Mouse (Mus musculus): Measurements from ENCODE around the gene Cib3. TPM values are rescaled to one million over a fixed set of nuclear protein-coding genes. Genes with fewer than 3 reads are reported as not detected.

The Cib3 gene
- polyA plus RNA-seq, 1 experiment from 2014 or later = not detected

DNA sequence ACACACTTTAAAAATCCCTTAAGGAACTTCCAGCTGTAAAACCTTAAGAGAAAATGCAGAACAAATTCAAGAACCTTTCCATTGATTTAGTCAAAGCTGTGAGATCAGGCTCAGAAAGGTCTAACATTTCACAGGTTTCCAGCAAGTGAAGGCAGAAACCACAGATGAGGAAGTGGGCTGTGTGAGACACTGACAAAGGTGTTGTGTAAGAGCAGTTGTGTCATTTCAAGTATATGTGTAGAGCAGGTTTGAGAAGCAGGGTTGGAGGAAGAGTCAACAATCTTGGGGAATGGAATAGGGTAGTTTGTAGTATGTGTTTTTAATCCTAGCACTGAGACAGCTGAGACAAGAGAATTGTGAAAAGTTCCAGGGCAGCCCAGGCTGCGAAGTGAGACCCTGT is 3.2 kb upstream of the Cib3 start:
- Histone ChIP-seq H3K27ac (ENCODE audit: low read length) (no peak overlapping the region), H3K9ac (ENCODE audit: low read length) (no peak overlapping the region), H3K9me3 (replicated peaks; ENCODE audit: control insufficient read depth, low read length) (no peaks in the 10 kb centered on the region), H3K36me3 (ENCODE audit: control insufficient read depth, insufficient read depth) (no peaks in the 10 kb centered on the region), H3K4me3 (ENCODE audit: low read length) (no peak overlapping the region), H3K4me2 (ENCODE audit: low read depth, low read length) (no peak overlapping the region), H3K4me1 (ENCODE audit: control insufficient read depth, insufficient read depth, low read length) (peaks cover 7% of the 10 kb centered on the region), H3K27me3 (ENCODE audit: control insufficient read depth, insufficient read depth, low read length) (peaks cover 6% of the 10 kb centered on the region; the same call in 1 of the 2 replicates)
- ATAC-seq (replicated peaks; ENCODE audit: extremely low read depth, insufficient read depth, low FRiP score) = no peak
- 19% methylated on average over 1 of the region's 1 CpGs for WGBS

DNA sequence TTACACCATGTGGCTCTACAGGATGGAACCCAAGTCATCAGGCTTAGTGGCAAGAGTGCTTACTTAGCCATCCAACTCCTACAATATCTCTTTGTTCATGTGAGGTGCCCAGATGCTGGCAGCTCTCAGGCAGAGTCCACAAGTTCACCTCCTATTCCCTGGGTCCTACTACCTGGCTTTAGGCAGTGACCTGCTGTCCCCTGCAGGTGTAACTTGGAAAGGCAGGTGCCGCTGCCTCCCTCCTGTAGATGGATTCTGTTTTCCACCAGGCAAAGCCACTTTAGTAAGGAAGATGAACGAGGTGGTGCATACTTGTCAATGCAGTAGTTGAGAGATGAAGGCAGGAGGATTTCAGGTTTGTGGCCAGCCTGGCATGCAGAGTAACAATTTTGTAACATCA is 2.4 kb upstream of the Cib3 start:
- Histone ChIP-seq H3K4me3 (ENCODE audit: low read length) (no peak overlapping the region), H3K27ac (ENCODE audit: low read length) (no peak overlapping the region), H3K9ac (ENCODE audit: low read length) (no peak overlapping the region), H3K4me1 (ENCODE audit: control insufficient read depth, insufficient read depth, low read length) (no peaks in the 10 kb centered on the region), H3K36me3 (ENCODE audit: control insufficient read depth, insufficient read depth) (no peaks in the 10 kb centered on the region), H3K27me3 (ENCODE audit: control insufficient read depth, insufficient read depth, low read length) (peaks cover 6% of the 10 kb centered on the region; the same call in 1 of the 2 replicates), H3K9me3 (replicated peaks; ENCODE audit: control insufficient read depth, low read length) (no peaks in the 10 kb centered on the region), H3K4me2 (ENCODE audit: low read depth, low read length) (no peak overlapping the region)
- no peak for ATAC-seq (replicated peaks; ENCODE audit: extremely low read depth, insufficient read depth, low FRiP score)
- 40% methylated on average over 2 of the region's 2 CpGs for WGBS

DNA sequence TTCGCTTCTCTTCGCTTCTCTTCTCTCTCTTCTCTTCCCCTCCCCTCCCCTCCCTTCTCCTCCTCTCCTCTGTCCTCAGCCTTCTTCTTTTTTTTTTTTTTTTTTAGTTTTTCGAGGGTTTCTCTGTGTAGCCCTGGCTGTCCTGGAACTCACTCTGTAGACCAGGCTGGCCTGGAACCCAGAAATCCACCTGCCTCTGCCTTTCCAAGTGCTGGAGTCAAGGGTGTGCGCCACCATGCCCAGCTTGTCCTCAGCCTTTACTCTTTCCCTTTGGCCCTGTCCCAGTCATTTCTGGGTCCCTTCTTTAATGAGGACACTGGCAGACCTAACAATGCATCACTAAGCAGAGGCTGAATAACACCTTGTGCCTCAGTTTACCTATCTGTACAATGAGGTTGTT is 899 bp upstream of the Cib3 start, which contains the start of gene Gm11034:
Gene Gm11034 (minus strand): TSS at position 101 of the 400 bp plus-strand sequence.
- 73% methylated on average over 4 of the region's 4 CpGs for WGBS
- no peak within 1 kb of the TSS for H3K4me2 ChIP-seq (ENCODE audit: low read depth, low read length)
- no peak for ATAC-seq (replicated peaks; ENCODE audit: extremely low read depth, insufficient read depth, low FRiP score)
- no peaks in the 10 kb centered on the region for H3K36me3 ChIP-seq (ENCODE audit: control insufficient read depth, insufficient read depth)
- no peak within 1 kb of the TSS for H3K9ac ChIP-seq (ENCODE audit: low read length)
- peaks cover 6% of the 10 kb centered on the region; the same call in 1 of the 2 replicates for H3K27me3 ChIP-seq (ENCODE audit: control insufficient read depth, insufficient read depth, low read length)
- no peaks in the 10 kb centered on the region for H3K9me3 ChIP-seq (replicated peaks; ENCODE audit: control insufficient read depth, low read length)
- no peaks in the 10 kb centered on the region for H3K4me1 ChIP-seq (ENCODE audit: control insufficient read depth, insufficient read depth, low read length)
- H3K27ac ChIP-seq (ENCODE audit: low read length) = no peak within 1 kb of the TSS
- no peak within 1 kb of the TSS for H3K4me3 ChIP-seq (ENCODE audit: low read length)

DNA sequence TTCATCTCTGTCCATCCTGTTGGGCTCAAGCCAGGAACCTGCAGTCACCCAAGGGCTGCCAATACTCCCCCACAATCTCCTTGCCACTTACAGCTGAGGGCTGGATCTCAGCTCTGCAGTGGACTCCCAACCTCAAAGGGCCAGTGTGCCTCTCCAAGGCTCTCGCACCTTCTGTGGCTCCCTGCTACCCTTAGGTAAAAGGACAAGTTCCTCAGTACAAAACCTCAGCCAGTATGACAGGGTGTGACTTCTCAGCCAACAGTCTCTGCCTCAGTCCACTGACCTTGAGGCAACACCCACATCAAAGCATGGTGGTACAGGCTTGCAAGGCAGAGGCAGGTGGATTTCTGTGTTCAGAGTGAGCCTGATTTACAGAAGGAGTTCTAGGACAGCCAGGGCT is 791 bp downstream of the Cib3 start:
- Histone ChIP-seq H3K36me3 (ENCODE audit: control insufficient read depth, insufficient read depth) (no peaks in the 10 kb centered on the region), H3K4me2 (ENCODE audit: low read depth, low read length) (no peak overlapping the region), H3K27ac (ENCODE audit: low read length) (no peak overlapping the region), H3K9ac (ENCODE audit: low read length) (no peak overlapping the region), H3K27me3 (ENCODE audit: control insufficient read depth, insufficient read depth, low read length) (peaks cover 6% of the 10 kb centered on the region; the same call in 1 of the 2 replicates), H3K9me3 (replicated peaks; ENCODE audit: control insufficient read depth, low read length) (no peaks in the 10 kb centered on the region), H3K4me1 (ENCODE audit: control insufficient read depth, insufficient read depth, low read length) (no peaks in the 10 kb centered on the region), H3K4me3 (ENCODE audit: low read length) (no peak overlapping the region)
- ATAC-seq (replicated peaks; ENCODE audit: extremely low read depth, insufficient read depth, low FRiP score) = no peak
- WGBS = 69% methylated on average over 1 of the region's 1 CpGs

DNA sequence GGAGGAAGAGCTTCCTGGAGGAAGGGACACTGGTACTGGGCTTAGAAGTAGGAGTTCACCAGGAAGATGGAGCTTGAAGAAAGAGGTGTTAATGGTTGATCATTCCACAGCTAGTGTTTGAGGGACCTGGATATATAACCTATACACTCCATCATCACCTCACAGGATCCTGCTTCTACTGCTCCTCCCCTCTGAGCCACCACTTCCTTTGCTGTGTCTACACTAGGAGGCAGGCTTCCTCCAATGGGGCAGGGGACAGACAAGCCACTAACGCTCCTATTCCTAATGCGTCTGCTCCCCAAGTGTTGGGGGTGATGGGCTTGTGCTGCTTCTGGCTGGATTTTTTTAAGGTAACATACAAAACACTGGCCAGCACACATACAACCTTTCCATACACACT is 1.9 kb downstream of the Cib3 start:
- ATAC-seq (replicated peaks; ENCODE audit: extremely low read depth, insufficient read depth, low FRiP score) = no peak
- WGBS = 60% methylated on average over 2 of the region's 2 CpGs
- no peaks in the 10 kb centered on the region for H3K36me3 ChIP-seq (ENCODE audit: control insufficient read depth, insufficient read depth)
- no peak overlapping the region for H3K4me2 ChIP-seq (ENCODE audit: low read depth, low read length)
- H3K9me3 ChIP-seq (replicated peaks; ENCODE audit: control insufficient read depth, low read length) = no peaks in the 10 kb centered on the region
- H3K27ac ChIP-seq (ENCODE audit: low read length) = no peak overlapping the region
- H3K9ac ChIP-seq (ENCODE audit: low read length) = no peak overlapping the region
- 0 out of 2 replicates have a peak, but pooled peaks cover 2% of the 10 kb centered on the region for H3K27me3 ChIP-seq (ENCODE audit: control insufficient read depth, insufficient read depth, low read length)
- H3K4me1 ChIP-seq (ENCODE audit: control insufficient read depth, insufficient read depth, low read length) = no peaks in the 10 kb centered on the region
- no peak overlapping the region for H3K4me3 ChIP-seq (ENCODE audit: low read length)

DNA sequence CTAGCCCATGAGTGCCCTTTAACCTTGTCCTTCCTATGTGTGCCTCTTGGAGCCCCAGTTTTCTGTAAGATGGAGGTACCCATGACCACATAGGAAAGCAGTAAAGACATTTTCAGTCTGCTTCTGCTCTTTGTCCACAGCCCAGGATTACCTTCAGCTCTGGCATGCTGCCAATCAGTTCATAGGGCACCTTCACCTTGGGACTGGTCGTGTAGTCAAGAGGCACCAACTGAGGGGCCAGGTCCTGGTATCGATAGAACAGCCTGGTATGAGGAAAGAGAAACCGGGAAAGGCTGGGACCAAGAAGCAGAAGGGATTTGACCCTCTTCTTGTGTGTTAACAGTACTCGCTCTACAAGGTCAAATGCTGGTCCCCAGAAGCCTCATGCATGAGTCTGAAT is 2.4 kb downstream of the Cib3 start:
- no peaks in the 10 kb centered on the region for H3K36me3 ChIP-seq (ENCODE audit: control insufficient read depth, insufficient read depth)
- no peak overlapping the region for H3K4me2 ChIP-seq (ENCODE audit: low read depth, low read length)
- 56% methylated on average over 4 of the region's 4 CpGs for WGBS
- no peaks in the 10 kb centered on the region for H3K4me1 ChIP-seq (ENCODE audit: control insufficient read depth, insufficient read depth, low read length)
- no peak overlapping the region for H3K9ac ChIP-seq (ENCODE audit: low read length)
- no peak overlapping the region for H3K4me3 ChIP-seq (ENCODE audit: low read length)
- H3K9me3 ChIP-seq (replicated peaks; ENCODE audit: control insufficient read depth, low read length) = no peaks in the 10 kb centered on the region
- no peak for ATAC-seq (replicated peaks; ENCODE audit: extremely low read depth, insufficient read depth, low FRiP score)
- no peak overlapping the region for H3K27ac ChIP-seq (ENCODE audit: low read length)
- H3K27me3 ChIP-seq (ENCODE audit: control insufficient read depth, insufficient read depth, low read length) = 0 out of 2 replicates have a peak, but pooled peaks cover 2% of the 10 kb centered on the region

DNA sequence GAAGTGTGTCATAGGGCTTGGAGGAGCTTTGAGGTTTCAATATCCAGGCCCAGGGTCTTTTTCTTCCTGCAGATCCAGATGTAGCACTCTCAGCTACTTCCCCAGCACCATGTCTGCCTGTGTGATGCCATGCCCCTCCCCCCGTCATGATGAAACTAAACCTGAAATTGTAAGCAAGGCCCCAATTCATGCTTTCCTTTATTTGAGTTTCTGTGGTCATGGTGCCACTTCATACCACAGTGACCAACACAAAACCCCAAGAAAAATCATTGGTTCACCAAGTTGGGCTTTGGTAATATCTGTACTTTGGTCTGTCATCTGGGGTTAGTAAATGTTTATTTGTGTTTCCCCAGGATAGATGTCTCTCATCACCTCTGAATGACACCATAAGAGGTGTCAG is 4.1 kb downstream of the Cib3 start:
- WGBS = 84% methylated on average over 1 of the region's 1 CpGs
- Histone ChIP-seq H3K36me3 (ENCODE audit: control insufficient read depth, insufficient read depth) (no peaks in the 10 kb centered on the region), H3K9me3 (replicated peaks; ENCODE audit: control insufficient read depth, low read length) (peaks cover 12% of the 10 kb centered on the region), H3K9ac (ENCODE audit: low read length) (no peak overlapping the region), H3K4me2 (ENCODE audit: low read depth, low read length) (no peak overlapping the region), H3K4me3 (ENCODE audit: low read length) (no peak overlapping the region), H3K27me3 (ENCODE audit: control insufficient read depth, insufficient read depth, low read length) (no peaks in the 10 kb centered on the region), H3K4me1 (ENCODE audit: control insufficient read depth, insufficient read depth, low read length) (no peaks in the 10 kb centered on the region), H3K27ac (ENCODE audit: low read length) (no peak overlapping the region)
- ATAC-seq (replicated peaks; ENCODE audit: extremely low read depth, insufficient read depth, low FRiP score) = no peak

DNA sequence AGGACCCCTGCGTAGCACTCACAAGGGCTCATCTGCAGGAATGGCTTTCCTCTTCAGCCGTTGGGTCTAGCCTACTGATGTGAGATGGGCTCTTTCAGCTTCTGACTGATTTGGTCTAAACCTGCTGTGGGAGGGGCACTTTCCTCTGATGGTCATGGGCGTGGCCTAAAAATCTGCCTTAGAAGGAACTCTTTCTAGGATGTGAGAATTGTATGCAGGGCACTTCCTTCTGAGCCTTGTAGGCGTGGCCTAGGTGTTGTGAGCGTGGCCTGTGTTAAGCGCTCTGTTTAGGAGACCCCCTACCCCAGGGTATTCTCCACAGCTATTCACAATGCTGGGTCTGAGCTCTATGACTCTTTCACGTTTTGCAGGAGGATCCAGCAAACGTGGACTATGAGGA is 14.6 kb downstream of the Cib3 start:
- no peak for ATAC-seq (replicated peaks; ENCODE audit: extremely low read depth, insufficient read depth, low FRiP score)
- no peak overlapping the region for H3K9ac ChIP-seq (ENCODE audit: low read length)
- H3K27me3 ChIP-seq (ENCODE audit: control insufficient read depth, insufficient read depth, low read length) = no peaks in the 10 kb centered on the region
- H3K4me3 ChIP-seq (ENCODE audit: low read length) = no peak overlapping the region
- H3K4me1 ChIP-seq (ENCODE audit: control insufficient read depth, insufficient read depth, low read length) = no peaks in the 10 kb centered on the region
- no peak overlapping the region for H3K27ac ChIP-seq (ENCODE audit: low read length)
- 57% methylated on average over 8 of the region's 8 CpGs for WGBS
- H3K9me3 ChIP-seq (replicated peaks; ENCODE audit: control insufficient read depth, low read length) = peaks cover 16% of the 10 kb centered on the region
- H3K4me2 ChIP-seq (ENCODE audit: low read depth, low read length) = no peak overlapping the region
- H3K36me3 ChIP-seq (ENCODE audit: control insufficient read depth, insufficient read depth) = no peaks in the 10 kb centered on the region

DNA sequence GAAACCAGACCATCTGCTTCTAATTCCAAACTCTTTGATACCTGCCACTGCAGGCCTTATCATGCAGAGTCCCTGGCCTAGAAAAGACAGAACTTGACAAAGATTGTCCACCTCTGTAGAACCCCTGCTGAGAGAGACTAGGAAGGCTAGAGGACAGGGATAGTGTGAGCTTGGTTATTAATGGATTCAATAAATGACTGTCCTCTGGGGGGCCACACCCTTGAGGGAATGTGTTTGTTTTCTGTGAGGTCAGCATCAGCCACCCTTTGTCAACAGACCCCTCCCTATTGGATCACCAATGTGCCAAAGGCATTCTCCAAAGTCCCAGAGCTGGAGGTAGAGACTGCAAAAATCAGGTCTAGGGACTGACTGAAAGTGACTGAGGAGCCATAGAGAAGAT is 20.6 kb downstream of the Cib3 start:
- no peak for ATAC-seq (replicated peaks; ENCODE audit: extremely low read depth, insufficient read depth, low FRiP score)
- H3K27ac ChIP-seq (ENCODE audit: low read length) = no peak overlapping the region
- H3K4me3 ChIP-seq (ENCODE audit: low read length) = no peak overlapping the region

DNA sequence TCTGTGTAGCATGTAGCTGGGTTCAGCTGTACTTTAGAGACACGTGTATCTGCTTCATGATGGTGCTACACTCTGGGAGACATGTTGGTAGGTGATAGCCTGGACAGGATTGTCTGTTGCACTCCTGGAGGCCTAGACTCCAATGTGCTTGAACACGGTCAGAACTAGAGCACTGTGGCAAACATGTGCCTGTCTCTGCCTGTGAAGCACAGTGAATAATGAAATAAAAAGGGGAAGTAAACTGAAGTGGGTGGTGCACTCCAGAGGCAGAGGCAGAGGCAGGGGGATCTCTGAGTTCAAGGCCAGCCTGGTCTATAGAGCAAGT is 22.5 kb downstream of the Cib3 start:
- Histone ChIP-seq H3K9me3 (replicated peaks; ENCODE audit: control insufficient read depth, low read length) (no peaks in the 10 kb centered on the region), H3K36me3 (ENCODE audit: control insufficient read depth, insufficient read depth) (no peaks in the 10 kb centered on the region), H3K9ac (ENCODE audit: low read length) (no peak overlapping the region), H3K4me2 (ENCODE audit: low read depth, low read length) (no peak overlapping the region), H3K4me3 (ENCODE audit: low read length) (no peak overlapping the region), H3K27ac (ENCODE audit: low read length) (no peak overlapping the region), H3K27me3 (ENCODE audit: control insufficient read depth, insufficient read depth, low read length) (no peaks in the 10 kb centered on the region), H3K4me1 (ENCODE audit: control insufficient read depth, insufficient read depth, low read length) (no peaks in the 10 kb centered on the region)
- ATAC-seq (replicated peaks; ENCODE audit: extremely low read depth, insufficient read depth, low FRiP score) = no peak
- WGBS = 70% methylated on average over 2 of the region's 2 CpGs

More for the DNA sequence above, 20.6 kb downstream of the Cib3 start:
- Histone ChIP-seq H3K36me3 (ENCODE audit: control insufficient read depth, insufficient read depth) (no peaks in the 10 kb centered on the region), H3K27me3 (ENCODE audit: control insufficient read depth, insufficient read depth, low read length) (no peaks in the 10 kb centered on the region), H3K4me1 (ENCODE audit: control insufficient read depth, insufficient read depth, low read length) (no peaks in the 10 kb centered on the region), H3K4me2 (ENCODE audit: low read depth, low read length) (no peak overlapping the region), H3K9me3 (replicated peaks; ENCODE audit: control insufficient read depth, low read length) (no peaks in the 10 kb centered on the region), H3K9ac (ENCODE audit: low read length) (no peak overlapping the region)
